Comparison of ENCODE assay signal across 11 mouse cellular contexts in the genomic region with DNA sequence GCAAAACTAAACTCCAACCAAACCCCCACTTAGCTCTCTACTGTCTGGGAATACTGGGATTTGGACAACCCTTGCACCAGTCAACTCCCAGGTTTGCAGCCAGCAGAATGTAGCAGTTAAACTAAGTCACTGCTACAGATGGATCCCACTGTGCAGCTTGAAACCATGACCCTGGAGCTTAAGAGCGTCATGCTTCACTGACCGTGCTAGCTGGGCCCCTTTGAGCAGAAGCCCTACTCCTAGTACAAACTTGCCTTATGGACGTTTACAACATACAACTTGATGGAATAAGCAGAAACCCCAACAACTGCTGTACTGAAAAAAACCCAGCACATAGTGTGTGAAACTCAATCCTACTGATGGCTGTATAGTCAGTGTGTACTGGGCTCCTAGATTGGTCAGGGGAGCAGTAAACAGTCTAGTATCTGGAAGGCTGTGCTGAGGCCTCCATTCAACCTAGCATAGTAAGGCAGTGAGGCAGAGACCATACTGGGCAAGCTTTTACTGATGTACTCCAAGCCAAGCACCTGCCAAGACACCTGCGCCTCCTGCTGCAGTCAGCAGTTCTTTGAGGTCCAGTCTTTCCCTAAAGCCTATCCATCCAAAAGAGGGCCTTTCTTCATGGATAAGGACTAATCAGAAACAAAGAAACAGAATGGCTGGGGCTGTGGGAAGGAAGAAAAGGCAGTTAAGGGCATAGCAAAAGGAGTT.
DNase-seq lines count a peak whose midpoint lies in the region; ATAC-seq and TF ChIP-seq lines count a peak whose summit lies in the region.
"Had no signal": no experiment of that assay in that cellular context is flagged by ENCODE, and none has a peak within 500 bp of the region (broad histone marks: within the 10 kb centered on the region; RNA-seq: fewer than 3 reads in every experiment).

No protein-coding gene starts in this region.

- no peak for TF ChIP-seq POLR2A in heart, adult 2 months (IDR thresholded peaks at IDR 0.05; ENCODE audit: insufficient read depth, low read depth, low read length)

- H3K4me2 ChIP-seq in kidney, postnatal 0 days (ENCODE audit: low read length): no peak overlapping the region
- H3K4me2 ChIP-seq in heart, postnatal 0 days (ENCODE audit: low read depth, low read length): no peak overlapping the region
- H3K4me2 ChIP-seq: midbrain, embryonic 15.5 days had no signal

- peaks cover 14% of the 10 kb centered on the region for H3K79me2 ChIP-seq in heart, adult 2 months (replicated peaks; ENCODE audit: control insufficient read depth, insufficient read depth, low read length)

- no peak overlapping the region for H3K4me3 ChIP-seq in heart, adult 2 months
- H3K4me3 ChIP-seq in kidney, postnatal 0 days (replicated peaks; ENCODE audit: low read depth, low read length): no peak overlapping the region
- H3K4me3 ChIP-seq in brown adipose tissue, adult 24 weeks (ENCODE audit: insufficient read depth, low read depth, low read length): no peak overlapping the region
- H3K4me3 ChIP-seq in heart, postnatal 0 days (ENCODE audit: low read depth, low read length): no peak overlapping the region
- H3K4me3 ChIP-seq: midbrain, embryonic 15.5 days had no signal

- H3K9me3 ChIP-seq in kidney, postnatal 0 days (replicated peaks; ENCODE audit: low read length): no peaks in the 10 kb centered on the region
- no peaks in the 10 kb centered on the region for H3K9me3 ChIP-seq in heart, postnatal 0 days (replicated peaks; ENCODE audit: control insufficient read depth, low read length)
- H3K9me3 ChIP-seq: midbrain, embryonic 15.5 days had no signal

- 75% methylated on average over 4 of the region's 4 CpGs for WGBS in heart, adult 2 months
- WGBS in kidney, postnatal 0 days: 57% methylated on average over 4 of the region's 4 CpGs
- 80% methylated on average over 4 of the region's 4 CpGs for WGBS in heart, postnatal 0 days

- no peak for ATAC-seq in kidney, postnatal 0 days (replicated peaks; ENCODE audit: low FRiP score, low read depth)
- ATAC-seq in heart, postnatal 0 days (ENCODE audit: insufficient read depth, low read depth): no peak
- ATAC-seq: midbrain, embryonic 15.5 days had no signal

- peak overlapping the region; percentile 80 for H3K27ac ChIP-seq in heart, adult 2 months
- peak overlapping the region; percentile 38; the same call in 1 of the 2 replicates for H3K27ac ChIP-seq in kidney, postnatal 0 days
- peak overlapping the region; percentile 13 for H3K27ac ChIP-seq in brown adipose tissue, adult 24 weeks (replicated peaks; ENCODE audit: low read depth, low read length)
- peak overlapping the region; percentile 90 for H3K27ac ChIP-seq in heart, postnatal 0 days (ENCODE audit: low read depth)
- H3K27ac ChIP-seq: midbrain, embryonic 15.5 days had no signal

- intact Hi-C loops in heart, adult 2 months (cut with DNase I): loop anchor here (2.0 to 5.0 kb wide), 2 partner anchors 97 to 358 kb away; no protein-coding TSS in a partner anchor

- H3K36me3 ChIP-seq in heart, adult 2 months (ENCODE audit: control insufficient read depth, insufficient read depth, low read length): peaks cover 88% of the 10 kb centered on the region
- no peaks in the 10 kb centered on the region for H3K36me3 ChIP-seq in kidney, postnatal 0 days (ENCODE audit: insufficient read depth, low read length)
- H3K36me3 ChIP-seq in heart, postnatal 0 days (replicated peaks; ENCODE audit: control insufficient read depth, insufficient read depth, low read length): peaks cover 34% of the 10 kb centered on the region
- H3K36me3 ChIP-seq: midbrain, embryonic 15.5 days had no signal

- peaks cover 53% of the 10 kb centered on the region for H3K4me1 ChIP-seq in heart, adult 2 months (ENCODE audit: control insufficient read depth, insufficient read depth, low read length)
- H3K4me1 ChIP-seq in kidney, postnatal 0 days (replicated peaks; ENCODE audit: insufficient read depth, low read length): peaks cover 31% of the 10 kb centered on the region
- peaks cover 44% of the 10 kb centered on the region for H3K4me1 ChIP-seq in brown adipose tissue, adult 24 weeks (ENCODE audit: control insufficient read depth, insufficient read depth, insufficient read length, low read length)
- H3K4me1 ChIP-seq in heart, postnatal 0 days (ENCODE audit: control insufficient read depth, insufficient read depth): peaks cover 83% of the 10 kb centered on the region

- no peak overlapping the region for H3K9ac ChIP-seq in heart, adult 2 months (ENCODE audit: low read depth, low read length)
- H3K9ac ChIP-seq in kidney, postnatal 0 days (ENCODE audit: low read depth, low read length): no peak overlapping the region
- H3K9ac ChIP-seq in heart, postnatal 0 days (replicated peaks; ENCODE audit: low read depth, low read length): no peak overlapping the region
- H3K9ac ChIP-seq: midbrain, embryonic 15.5 days had no signal

- no peak for TF ChIP-seq EP300 in heart, adult 2 months (IDR thresholded peaks at IDR 0.05; ENCODE audit: insufficient read depth, low read depth, low read length)
- no peak for TF ChIP-seq EP300 in heart, postnatal 0 days (IDR thresholded peaks at IDR 0.05; ENCODE audit: low read depth)

- DNase-seq in heart, adult 2 months: peak in 1 of 2 experiments; percentile 20
- DNase-seq in heart, adult 11 months: no peak
- DNase-seq in kidney, postnatal 0 days (ENCODE audit: low spot score): no peak
- no peak for DNase-seq in kidney, postnatal 36 days
- no peak for DNase-seq in heart, postnatal 0 days (ENCODE audit: low spot score)
- DNase-seq in frontal cortex, postnatal 10 days (ENCODE audit: low spot score in 2 of 2): no peak
- no peak for DNase-seq in adrenal gland, postnatal 10 days
- DNase-seq: adrenal gland, adult 2 months; right cerebral cortex, postnatal 4 days had no signal

- no peaks in the 10 kb centered on the region for H3K27me3 ChIP-seq in heart, adult 2 months (ENCODE audit: control insufficient read depth, insufficient read depth, low read length)
- no peaks in the 10 kb centered on the region for H3K27me3 ChIP-seq in kidney, postnatal 0 days (ENCODE audit: insufficient read depth, low read length)
- H3K27me3 ChIP-seq in heart, postnatal 0 days (ENCODE audit: control insufficient read depth, insufficient read depth, low read length): no peaks in the 10 kb centered on the region
- H3K27me3 ChIP-seq: midbrain, embryonic 15.5 days had no signal

- TF ChIP-seq CTCF in heart, adult 2 months (IDR thresholded peaks at IDR 0.05): no peak
- TF ChIP-seq CTCF in kidney, postnatal 0 days (IDR thresholded peaks at IDR 0.05; ENCODE audit: low read depth): no peak
- TF ChIP-seq CTCF in heart, postnatal 0 days (IDR thresholded peaks at IDR 0.05; ENCODE audit: low read depth): no peak

Comparison
In these comparisons a context has a peak if more than half of its experiments do, and no peak if none do; other contexts are left out.
1. H3K27ac ChIP-seq: peak in every context shown above with its lines; median percentile 90 in heart, postnatal 0 days; 80 in heart, adult 2 months; 38 in kidney, postnatal 0 days; 13 in brown adipose tissue, adult 24 weeks.